Mouse (Mus musculus): ENCODE data around the gene Slc22a1.

Slc22a1 gene

GRCm38 (mm10) chr17:12684928-12685624 is 9.4 kb upstream of the Slc22a1 start:
- no peak for DNase-seq

- peak; percentile 55 for DNase-seq
Observed at GRCm38 (mm10) chr17:12684412-12684811, 8.8 kb upstream of the Slc22a1 start.

GRCm38 (mm10) chr17:12683582-12683981 is 8.0 kb upstream of the Slc22a1 start:
- no peak for DNase-seq

- DNase-seq, result peak; percentile 83
Observed at GRCm38 (mm10) chr17:12678261-12678660, 2.6 kb upstream of the Slc22a1 start.

- no peak for DNase-seq
Observed at GRCm38 (mm10) chr17:12677139-12677538, 1.5 kb upstream of the Slc22a1 start.

GRCm38 (mm10) chr17:12674980-12675379 is 649 bp downstream of the Slc22a1 start:
- peak; percentile 37 for DNase-seq

GRCm38 (mm10) chr17:12673871-12674270 is 1.8 kb downstream of the Slc22a1 start:
- DNase-seq, result peak; percentile 69

GRCm38 (mm10) chr17:12672285-12672790 is 3.3 kb downstream of the Slc22a1 start:
- DNase-seq, result no peak

GRCm38 (mm10) chr17:12671029-12671605 is 4.5 kb downstream of the Slc22a1 start:
- peak; percentile 90 for DNase-seq

- peak; percentile 70 for DNase-seq
Observed at GRCm38 (mm10) chr17:12669363-12669679, 6.3 kb downstream of the Slc22a1 start.

- no peak for DNase-seq
Observed at GRCm38 (mm10) chr17:12668478-12669362, 6.9 kb downstream of the Slc22a1 start.

GRCm38 (mm10) chr17:12664156-12664555 is 11.5 kb downstream of the Slc22a1 start:
- peak; percentile 64 for DNase-seq

GRCm38 (mm10) chr17:12660572-12661260 is 14.9 kb downstream of the Slc22a1 start:
- peak; percentile 74 for DNase-seq

GRCm38 (mm10) chr17:12659233-12659632 is 16.4 kb downstream of the Slc22a1 start:
- no peak for DNase-seq

GRCm38 (mm10) chr17:12658784-12659183 is 16.8 kb downstream of the Slc22a1 start:
- no peak for DNase-seq

- no peak for DNase-seq
Observed at GRCm38 (mm10) chr17:12655826-12656225, 19.8 kb downstream of the Slc22a1 start.

GRCm38 (mm10) chr17:12654061-12654460 is 21.6 kb downstream of the Slc22a1 start:
- no peak for DNase-seq

- DNase-seq, result no peak
Observed at GRCm38 (mm10) chr17:12652604-12653003, 23.0 kb downstream of the Slc22a1 start.

- DNase-seq, result no peak
Observed at GRCm38 (mm10) chr17:12645461-12645860, 30.2 kb downstream of the Slc22a1 start.

GRCm38 (mm10) chr17:12641087-12641486 is 34.5 kb downstream of the Slc22a1 start:
- no peak for DNase-seq

GRCm38 (mm10) chr17:12639585-12639984 is 36.0 kb downstream of the Slc22a1 start:
- no peak for DNase-seq

GRCm38 (mm10) chr17:12634814-12635213 is 40.8 kb downstream of the Slc22a1 start:
- DNase-seq, result no peak

Data from kidney, adult 9 months (tissue).